Mouse (Mus musculus) megakaryocyte-erythroid progenitor cell, adult 5-6 weeks (primary cell): ENCODE measurements around the gene Baat. TPM values are rescaled to one million over a fixed set of nuclear protein-coding genes. Genes with fewer than 3 reads are reported as not detected.
"Not testable (repeated sequence)": the region's sequence is repeated elsewhere in the genome, so short reads cannot be mapped to it uniquely, and the experiment has no call there.

Source experiments
- ATAC-seq: replicated peaks from 2 replicates; pipeline ENCODE4 v1.8.0; 2016; ENCODE audit warnings: mild to moderate bottlenecking, inconsistent platforms; ENCODE audit not compliant: severe bottlenecking, poor library complexity, low FRiP score, low TSS enrichment
- total RNA-seq, 2 experiments: library from RNA; stranded (forward) in 1 of 2; stranded (reverse) in 1 of 2; fragments of 200-1000, 215-1000 nt in 1 of 2; fragments of >200 nt in 1 of 2; fragmentation: Nextera tagmentation in 1 of 2; gene quantifications; 2 replicates each; pipeline ENCODE4 v1.2.3; 2014 to 2017

The Baat gene
- total RNA-seq, 2 experiments from 2014 or later, result not detected

DNA sequence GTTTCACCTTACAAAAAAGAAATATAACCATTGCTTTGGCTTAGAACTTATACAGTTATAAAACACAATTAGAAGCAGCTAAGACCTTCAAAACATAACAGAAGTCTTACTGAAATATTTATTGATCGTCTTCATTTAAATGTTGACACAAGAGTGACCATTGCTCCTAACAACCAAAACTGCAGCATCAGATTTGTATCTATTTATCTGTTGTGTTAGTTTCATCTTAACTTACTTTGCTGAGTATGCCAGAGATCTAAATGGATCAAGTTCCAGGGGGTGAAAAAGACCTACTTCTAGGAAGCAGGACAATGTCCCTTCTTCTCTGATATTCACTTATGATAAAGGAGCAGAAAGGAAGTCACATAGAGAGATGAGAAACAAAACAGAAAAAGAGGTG lies 2.8 kb downstream of the Baat start:
- ATAC-seq, result no peak

DNA sequence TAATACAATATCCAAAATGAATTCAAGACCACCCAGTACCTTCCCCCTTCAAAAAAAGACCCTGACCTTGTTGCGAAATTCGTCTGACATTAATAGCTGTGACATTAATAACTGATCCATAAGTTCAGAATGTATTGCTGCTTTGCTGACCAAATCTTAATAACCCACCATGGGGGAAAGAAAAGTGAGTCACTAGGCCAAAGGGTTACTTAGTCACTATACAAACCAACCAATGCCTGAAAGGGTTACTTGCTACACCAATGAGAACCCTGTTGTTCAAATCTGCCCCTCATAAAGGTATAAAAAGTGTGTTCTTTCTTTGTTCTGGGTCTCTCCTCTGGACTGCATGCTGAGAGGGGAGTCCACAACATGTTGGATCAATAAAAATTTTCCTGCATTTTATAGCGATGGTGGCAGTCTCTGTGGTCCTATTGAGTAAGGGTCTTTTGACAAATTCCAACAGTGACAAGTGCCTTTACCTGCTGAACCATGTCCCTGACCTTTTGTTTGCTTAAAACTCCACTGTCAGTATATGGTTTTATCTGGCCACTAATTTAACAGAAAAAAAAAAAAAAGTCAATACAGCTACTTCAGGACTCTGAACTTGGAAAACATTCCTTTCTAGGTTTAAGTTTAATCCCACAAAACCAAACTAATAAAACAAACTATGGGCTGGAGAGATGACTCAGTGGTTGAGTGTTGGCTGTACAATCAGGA lies 20.3 kb downstream of the Baat start:
- not testable (repeated sequence) for ATAC-seq

GRCm38 (mm10) chr4:49485442-49485841 lies 20.9 kb downstream of the Baat start:
- no peak for ATAC-seq

DNA sequence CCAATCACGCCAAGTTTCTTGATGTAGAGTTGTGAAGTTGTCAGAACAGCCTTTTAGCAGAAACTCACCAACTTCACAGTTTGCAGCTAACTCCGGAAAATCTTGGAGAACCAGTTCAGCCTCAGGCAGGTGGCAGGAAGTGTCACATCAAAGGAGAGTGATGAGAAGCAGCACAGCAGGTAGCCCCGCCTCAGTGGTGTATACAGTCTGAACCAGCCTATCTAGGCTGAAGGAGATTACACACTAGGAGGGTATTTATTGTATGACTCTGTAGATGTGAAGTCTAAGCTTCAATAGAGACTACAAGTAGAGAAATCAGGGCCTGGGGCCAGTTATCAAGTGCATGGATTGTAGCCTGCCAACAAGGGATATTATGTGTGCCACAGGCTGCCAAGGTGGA lies 25.5 kb downstream of the Baat start:
- ATAC-seq, result no peak

DNA sequence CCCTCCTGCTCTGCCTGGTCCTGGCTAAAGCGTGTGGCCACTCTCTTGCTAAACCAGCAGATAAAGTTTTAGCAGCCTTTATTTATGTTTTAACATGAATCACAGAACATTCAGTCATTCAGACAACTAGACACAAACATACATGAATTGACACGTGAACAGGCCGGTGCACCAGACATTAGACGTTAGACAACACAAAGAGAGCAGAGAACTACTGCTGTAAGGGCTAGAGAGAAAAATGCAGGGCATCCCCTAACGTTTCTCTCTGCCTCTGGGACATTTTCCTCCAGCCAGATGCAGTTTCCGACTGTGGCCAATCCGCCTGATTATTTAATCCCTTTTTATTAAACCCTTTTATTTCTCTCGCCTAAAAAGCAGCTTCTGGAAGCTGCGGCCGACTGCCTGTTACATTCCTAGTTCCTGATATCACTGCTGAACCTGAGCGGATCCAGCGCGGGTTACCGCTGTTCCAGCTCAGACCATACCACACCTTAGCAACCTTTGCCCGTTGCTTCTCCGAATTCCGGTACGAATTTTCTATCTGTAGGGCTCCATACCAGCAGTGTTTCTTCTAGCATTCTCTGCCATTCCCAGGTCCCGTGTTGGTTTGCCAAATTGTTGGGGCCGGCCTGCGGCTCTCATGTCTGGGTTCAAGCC lies 26.1 kb downstream of the Baat start:
- ATAC-seq, result no peak

DNA sequence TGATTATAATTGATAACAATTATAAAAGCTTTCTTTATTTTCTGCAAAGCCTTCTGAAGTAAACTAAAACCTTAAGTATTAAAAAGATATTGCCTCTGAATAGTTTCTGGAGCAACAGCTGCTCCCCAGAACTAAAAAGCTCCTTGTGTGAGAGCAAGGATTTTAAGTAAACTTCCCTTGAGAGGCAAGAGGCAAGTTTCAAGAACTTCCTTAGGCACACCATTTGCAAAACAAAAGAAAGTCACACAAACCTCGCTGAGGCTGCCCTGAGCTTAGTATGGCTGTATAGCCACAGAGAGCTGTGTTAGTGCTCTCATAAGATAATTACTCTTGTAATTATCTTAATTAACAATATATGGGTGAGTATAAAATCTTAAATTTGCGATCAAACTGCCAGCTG lies 27.3 kb downstream of the Baat start:
- not testable (repeated sequence) for ATAC-seq

DNA sequence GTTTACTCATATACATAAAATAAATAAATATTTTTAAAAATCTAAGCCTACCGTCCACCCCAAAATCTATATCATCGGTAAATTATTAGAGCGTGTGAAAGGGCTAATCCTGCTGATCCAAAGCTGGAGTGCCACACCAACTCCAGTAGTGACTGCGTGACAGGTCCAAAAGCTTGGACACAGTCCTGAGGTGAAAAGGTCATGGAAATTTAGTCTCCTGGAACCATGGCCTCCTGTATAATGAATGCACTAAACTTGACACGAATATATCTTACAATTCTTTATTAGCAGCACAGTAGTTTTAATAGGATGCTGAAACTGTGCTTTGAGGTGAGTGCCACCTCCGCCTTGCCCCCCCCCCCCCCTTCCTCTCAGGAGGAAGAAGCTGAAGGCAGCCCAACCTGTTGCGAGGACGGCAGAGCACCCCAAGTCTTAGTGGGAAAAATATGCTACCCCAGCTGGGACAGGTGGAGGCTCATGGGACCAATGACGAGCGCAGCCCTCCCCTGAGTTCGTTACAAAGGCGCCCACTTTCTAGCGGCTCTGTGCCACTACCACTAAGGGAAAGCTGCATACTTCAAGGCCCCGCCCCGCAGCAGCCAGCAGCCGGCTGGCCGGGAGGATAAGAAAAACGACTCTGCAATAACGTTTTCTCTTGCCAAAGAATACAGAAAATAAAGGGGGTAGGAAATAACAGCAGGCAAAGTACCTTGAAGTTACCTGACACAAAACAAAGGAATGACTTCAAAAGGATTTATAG lies 28.1 kb downstream of the Baat start:
- ATAC-seq, result peak; percentile 99

GRCm38 (mm10) chr4:49474583-49474982 lies 31.8 kb downstream of the Baat start:
- peak; percentile 63 for ATAC-seq

DNA sequence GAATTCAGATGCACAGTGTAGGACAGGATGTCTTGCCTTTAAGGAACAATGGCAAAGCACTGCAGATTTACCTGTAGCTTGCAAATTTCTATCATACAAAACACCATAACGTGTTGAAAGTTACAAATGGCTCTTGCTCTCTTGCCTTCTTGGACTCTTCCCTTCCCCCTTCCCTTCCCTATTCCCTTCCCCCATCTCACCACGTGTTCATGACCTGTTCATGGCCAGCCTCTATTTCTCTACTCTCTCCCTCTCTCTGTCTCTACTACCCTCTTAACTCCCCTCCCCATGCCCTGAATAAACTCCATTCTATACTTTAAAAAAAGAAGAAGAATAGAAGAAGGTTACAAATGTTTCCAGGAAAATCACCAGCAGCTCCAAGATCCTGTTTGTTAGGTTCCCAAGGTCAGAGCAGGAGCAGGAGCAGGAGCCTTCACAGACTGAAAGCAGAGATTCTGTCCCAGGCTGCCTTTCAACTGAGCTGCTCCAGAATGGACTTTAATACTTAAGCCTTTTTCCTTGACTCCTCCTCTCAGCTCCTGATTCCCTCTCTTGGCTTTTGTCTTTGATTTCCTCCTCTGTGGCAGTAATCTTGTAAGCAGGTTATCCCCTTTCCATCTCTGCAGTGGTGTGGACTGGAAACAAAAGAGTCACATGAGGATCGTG lies 32.8 kb downstream of the Baat start, which contains the start of gene Acnat1:
Acnat1 (minus strand) TSS at position 478 of the 666 bp plus-strand sequence.
- no peak for ATAC-seq

- no peak for ATAC-seq
Measured at GRCm38 (mm10) chr4:49469435-49470151, 36.8 kb downstream of the Baat start.

DNA sequence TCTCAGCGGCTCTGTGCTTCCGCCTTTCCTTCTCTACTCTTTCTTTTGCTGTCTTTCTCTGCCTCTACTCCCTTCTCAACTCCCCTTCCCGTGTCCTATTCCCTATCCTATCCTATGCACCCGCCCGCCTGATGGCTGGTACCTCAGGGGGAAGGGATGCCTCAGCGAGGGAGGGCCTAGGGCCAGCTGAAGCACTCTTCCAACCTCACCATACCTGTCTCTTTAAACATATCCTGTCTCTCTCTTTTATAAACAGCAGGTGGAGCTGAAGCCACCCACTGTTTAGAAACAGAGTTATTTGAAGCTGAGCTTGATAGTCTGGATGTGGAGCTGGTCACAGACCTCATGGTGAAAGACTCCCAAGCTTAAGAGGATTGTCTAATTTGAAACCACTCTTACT lies 39.0 kb downstream of the Baat start:
- peak; percentile 87 for ATAC-seq

- ATAC-seq, result no peak
Measured at GRCm38 (mm10) chr4:49456171-49456570, 50.2 kb downstream of the Baat start.

GRCm38 (mm10) chr4:49451848-49452551 lies 54.4 kb downstream of the Baat start:
- ATAC-seq, result peak; percentile 40; the same call in 1 of the 2 replicates

- ATAC-seq, result peak; percentile 63
Measured at GRCm38 (mm10) chr4:49451133-49451847, 55.1 kb downstream of the Baat start.
